Mouse (Mus musculus) naive thymus-derived CD4-positive, alpha-beta T cell, adult 2 months (primary cell): ENCODE measurements around the gene Trappc1.
"Not testable (repeated sequence)": the region's sequence is repeated elsewhere in the genome, so short reads cannot be mapped to it uniquely, and the experiment has no call there.

Experiments
- DNase-seq: peaks from one replicate; pipeline ENCODE4 v3.0.0-alpha.2; 2011; ENCODE audit warnings: low read depth

Gene Trappc1

GRCm38 (mm10) chr11:69323667-69324111 is at the start of gene Trappc1, which contains the start of gene Cntrob:
TSS of gene Trappc1 (plus strand) at chr11:69323980.
TSS of gene Cntrob (minus strand) at chr11:69323775.
- peak; percentile 99 for DNase-seq

- no peak for DNase-seq
These were observed 48.1 kb upstream of the Trappc1 start for GRCm38 (mm10) chr11:69275650-69276049.

GRCm38 (mm10) chr11:69276081-69276480 is 47.7 kb upstream of the Trappc1 start:
- DNase-seq, result no peak

- no peak for DNase-seq
These were observed 46.5 kb upstream of the Trappc1 start for GRCm38 (mm10) chr11:69277267-69277666.

GRCm38 (mm10) chr11:69291111-69291510 is 32.7 kb upstream of the Trappc1 start:
- no peak for DNase-seq

GRCm38 (mm10) chr11:69295286-69295685 is 28.5 kb upstream of the Trappc1 start:
- DNase-seq, result no peak

GRCm38 (mm10) chr11:69297799-69298198 is 26.0 kb upstream of the Trappc1 start:
- DNase-seq, result no peak

GRCm38 (mm10) chr11:69298231-69298630 is 25.5 kb upstream of the Trappc1 start:
- DNase-seq, result no peak

GRCm38 (mm10) chr11:69302817-69303216 is 21.0 kb upstream of the Trappc1 start:
- DNase-seq, result no peak

- DNase-seq, result no peak
These were observed 18.5 kb upstream of the Trappc1 start for GRCm38 (mm10) chr11:69305291-69305690.

GRCm38 (mm10) chr11:69306039-69306438 is 17.7 kb upstream of the Trappc1 start:
- no peak for DNase-seq

GRCm38 (mm10) chr11:69311266-69311665 is 12.5 kb upstream of the Trappc1 start:
- no peak for DNase-seq

GRCm38 (mm10) chr11:69316361-69316760 is 7.4 kb upstream of the Trappc1 start:
- DNase-seq, result no peak

GRCm38 (mm10) chr11:69318000-69318399 is 5.8 kb upstream of the Trappc1 start:
- not testable (repeated sequence) for DNase-seq

GRCm38 (mm10) chr11:69321580-69321979 is 2.2 kb upstream of the Trappc1 start:
- DNase-seq, result no peak

GRCm38 (mm10) chr11:69322010-69322409 is 1.8 kb upstream of the Trappc1 start:
- DNase-seq, result no peak

- DNase-seq, result peak; percentile 36
These were observed 898 bp upstream of the Trappc1 start for GRCm38 (mm10) chr11:69322693-69323471.

- DNase-seq, result peak; percentile 13
These were observed 969 bp downstream of the Trappc1 start for GRCm38 (mm10) chr11:69324749-69325148.

- peak; percentile 93 for DNase-seq
These were observed 2.0 kb downstream of the Trappc1 start, which contains the start of gene Kcnab3 for GRCm38 (mm10) chr11:69325628-69326407. TSS of gene Kcnab3 (plus strand) at chr11:69326258.

- DNase-seq, result no peak
These were observed 2.8 kb downstream of the Trappc1 start for GRCm38 (mm10) chr11:69326408-69327156.

GRCm38 (mm10) chr11:69327157-69327442 is 3.3 kb downstream of the Trappc1 start:
- peak; percentile 31 for DNase-seq

- peak; percentile 37 for DNase-seq
These were observed 3.9 kb downstream of the Trappc1 start for GRCm38 (mm10) chr11:69327648-69328047.
